Mouse (Mus musculus): ENCODE results near the gene Gid4. TPM values are rescaled to one million over a fixed set of nuclear protein-coding genes. Genes with fewer than 3 reads are reported as not detected.
A peak's percentile ranks its signal among the peaks of the same experiment; 100 is the strongest.

Gid4 gene
- polyA plus RNA-seq, 1 experiment from 2014 or later, result 25.8 TPM

DNA sequence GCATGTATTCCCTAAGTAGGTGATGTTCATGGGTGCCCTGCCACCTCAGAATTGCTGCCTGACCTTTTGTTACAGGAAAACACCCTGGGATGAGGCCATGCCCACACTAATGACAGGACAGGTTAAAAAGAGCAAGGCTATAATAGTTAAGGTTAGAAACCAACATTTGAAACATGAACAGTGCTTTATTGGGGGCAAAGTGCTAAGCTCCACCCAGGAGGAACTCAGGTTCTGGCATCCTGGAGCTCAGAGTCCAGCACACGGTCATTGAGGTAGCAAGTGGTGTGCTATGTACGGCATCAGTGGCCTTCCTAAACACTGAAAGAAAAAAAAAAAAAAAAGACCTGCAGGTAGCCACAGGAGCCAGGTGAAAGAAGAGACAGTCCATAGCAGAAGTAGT, 29.0 kb upstream of the Gid4 start:
- WGBS, result 98% methylated on average over 2 of the region's 2 CpGs
- H3K4me2 ChIP-seq (replicated peaks), result no peak overlapping the region
- no peak overlapping the region for H3K9ac ChIP-seq
- H3K9me3 ChIP-seq (ENCODE audit: control insufficient read depth, low read length), result no peaks in the 10 kb centered on the region
- no peak overlapping the region for H3K27ac ChIP-seq
- H3K4me1 ChIP-seq (replicated peaks; ENCODE audit: control insufficient read depth, insufficient read depth, low read length), result peaks cover 20% of the 10 kb centered on the region
- DNase-seq (ENCODE audit: low spot score) (no peak), ATAC-seq (ENCODE audit: low FRiP score) (no peak)
- H3K4me3 ChIP-seq (replicated peaks; ENCODE audit: low read length), result no peak overlapping the region
- H3K27me3 ChIP-seq (ENCODE audit: control insufficient read depth, insufficient read depth, low read length), result no peaks in the 10 kb centered on the region
- no peaks in the 10 kb centered on the region for H3K36me3 ChIP-seq (replicated peaks; ENCODE audit: control insufficient read depth, insufficient read depth)

DNA sequence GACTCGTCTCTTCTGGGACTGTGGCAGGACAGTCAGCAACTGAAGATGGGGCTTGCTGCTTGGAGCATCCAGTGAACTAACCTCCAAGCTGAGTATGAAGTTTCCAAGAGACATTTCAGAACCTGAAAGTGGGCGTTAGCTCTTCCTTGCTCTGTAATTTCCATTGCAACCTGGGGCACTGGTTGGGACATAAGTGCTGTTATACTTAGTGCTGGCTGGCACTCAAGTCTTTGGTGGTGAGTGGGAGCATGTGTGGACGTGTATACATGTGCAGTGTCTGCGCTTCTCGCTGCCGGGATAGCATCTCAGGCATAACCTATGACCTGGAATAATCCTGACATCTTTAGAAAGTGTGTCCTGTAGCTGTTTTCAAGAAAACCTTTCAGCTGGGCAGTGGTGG, 25.6 kb upstream of the Gid4 start:
- no peak for ATAC-seq (ENCODE audit: low FRiP score)
- 86% methylated on average over 6 of the region's 6 CpGs for WGBS
- Histone ChIP-seq H3K9me3 (ENCODE audit: control insufficient read depth, low read length) (no peaks in the 10 kb centered on the region), H3K9ac (no peak overlapping the region), H3K27me3 (ENCODE audit: control insufficient read depth, insufficient read depth, low read length) (no peaks in the 10 kb centered on the region), H3K27ac (no peak overlapping the region), H3K4me2 (replicated peaks) (no peak overlapping the region), H3K4me1 (replicated peaks; ENCODE audit: control insufficient read depth, insufficient read depth, low read length) (no peaks in the 10 kb centered on the region), H3K36me3 (replicated peaks; ENCODE audit: control insufficient read depth, insufficient read depth) (no peaks in the 10 kb centered on the region), H3K4me3 (replicated peaks; ENCODE audit: low read length) (no peak overlapping the region)
- DNase-seq (ENCODE audit: low spot score), result no peak

DNA sequence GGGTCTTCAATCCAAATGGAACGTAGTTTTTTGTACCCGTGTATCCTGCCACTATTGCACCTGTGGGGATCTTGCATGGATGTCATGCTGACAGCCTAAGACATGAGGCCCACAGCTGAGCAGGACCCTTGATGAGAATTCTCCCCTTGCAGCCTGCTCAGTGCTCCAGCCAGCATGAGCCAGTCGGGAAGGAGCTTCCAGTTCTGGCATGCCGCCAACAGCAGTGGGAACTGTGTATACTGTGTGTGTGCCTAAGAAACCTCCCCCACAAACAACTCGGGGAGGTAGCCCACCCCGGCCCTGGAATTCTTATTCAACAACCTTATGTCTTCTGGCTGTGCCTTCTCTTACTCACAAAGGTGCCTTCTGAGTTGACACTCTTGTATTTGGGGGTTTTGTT, 20.4 kb upstream of the Gid4 start:
- Histone ChIP-seq H3K27ac (no peak overlapping the region), H3K27me3 (ENCODE audit: control insufficient read depth, insufficient read depth, low read length) (no peaks in the 10 kb centered on the region), H3K4me1 (replicated peaks; ENCODE audit: control insufficient read depth, insufficient read depth, low read length) (no peaks in the 10 kb centered on the region), H3K4me3 (replicated peaks; ENCODE audit: low read length) (no peak overlapping the region), H3K36me3 (replicated peaks; ENCODE audit: control insufficient read depth, insufficient read depth) (peaks cover 17% of the 10 kb centered on the region), H3K4me2 (replicated peaks) (no peak overlapping the region), H3K9me3 (ENCODE audit: control insufficient read depth, low read length) (no peaks in the 10 kb centered on the region), H3K9ac (no peak overlapping the region)
- WGBS, result 64% methylated on average over 6 of the region's 6 CpGs
- DNase-seq (ENCODE audit: low spot score), result peak; percentile 40
- no peak for ATAC-seq (ENCODE audit: low FRiP score)

DNA sequence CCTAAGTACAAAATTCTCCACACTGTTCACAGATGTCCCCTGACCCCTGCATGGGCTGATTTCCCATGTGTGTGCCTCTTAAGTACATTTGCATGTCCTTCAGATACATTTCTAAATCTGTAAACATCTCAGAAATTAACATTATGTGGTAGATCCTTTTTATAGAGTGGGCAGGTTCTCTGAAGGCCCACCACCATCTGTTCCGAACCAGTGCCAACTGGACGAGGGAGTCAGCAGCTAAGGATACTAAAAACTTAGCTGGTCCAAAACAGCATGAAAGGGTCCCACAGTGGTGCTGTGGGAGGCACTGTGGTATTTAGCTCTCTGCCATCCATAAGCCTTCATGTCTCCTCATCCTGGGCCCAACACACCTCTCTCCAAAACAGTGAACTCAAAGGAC, 19.8 kb upstream of the Gid4 start:
- no peak for ATAC-seq (ENCODE audit: low FRiP score)
- DNase-seq (ENCODE audit: low spot score), result no peak
- no peak overlapping the region for H3K4me2 ChIP-seq (replicated peaks)
- no peak overlapping the region for H3K27ac ChIP-seq
- no peak overlapping the region for H3K9ac ChIP-seq
- no peak overlapping the region for H3K4me3 ChIP-seq (replicated peaks; ENCODE audit: low read length)
- H3K36me3 ChIP-seq (replicated peaks; ENCODE audit: control insufficient read depth, insufficient read depth), result peaks cover 22% of the 10 kb centered on the region
- no peaks in the 10 kb centered on the region for H3K4me1 ChIP-seq (replicated peaks; ENCODE audit: control insufficient read depth, insufficient read depth, low read length)
- no peaks in the 10 kb centered on the region for H3K27me3 ChIP-seq (ENCODE audit: control insufficient read depth, insufficient read depth, low read length)
- 88% methylated on average over 2 of the region's 2 CpGs for WGBS
- H3K9me3 ChIP-seq (ENCODE audit: control insufficient read depth, low read length), result no peaks in the 10 kb centered on the region

DNA sequence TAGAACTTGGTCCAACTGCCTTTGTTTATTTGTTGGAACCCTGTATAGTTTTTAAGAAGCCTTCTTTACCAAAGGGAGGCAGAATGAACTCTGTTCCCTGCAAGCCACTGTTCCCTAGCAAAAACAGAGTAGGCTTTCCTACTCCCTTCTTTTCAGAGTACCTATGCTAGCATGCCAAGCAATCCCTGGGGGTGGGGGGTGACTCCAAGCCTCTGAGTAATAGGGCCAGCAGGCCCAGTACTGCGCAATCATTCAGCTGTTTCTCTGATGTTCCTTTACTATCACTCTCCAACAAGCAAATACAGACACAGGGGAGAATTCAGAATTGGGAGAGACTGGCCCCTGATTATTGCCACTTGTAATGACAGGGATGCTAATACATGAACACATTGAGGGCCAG, 10.3 kb upstream of the Gid4 start:
- no peaks in the 10 kb centered on the region for H3K27me3 ChIP-seq (ENCODE audit: control insufficient read depth, insufficient read depth, low read length)
- H3K4me1 ChIP-seq (replicated peaks; ENCODE audit: control insufficient read depth, insufficient read depth, low read length), result no peaks in the 10 kb centered on the region
- DNase-seq (ENCODE audit: low spot score) (no peak), ATAC-seq (ENCODE audit: low FRiP score) (no peak)
- no peak overlapping the region for H3K27ac ChIP-seq
- H3K9me3 ChIP-seq (ENCODE audit: control insufficient read depth, low read length), result no peaks in the 10 kb centered on the region
- 100% methylated on average over 1 of the region's 1 CpGs for WGBS
- H3K36me3 ChIP-seq (replicated peaks; ENCODE audit: control insufficient read depth, insufficient read depth), result peaks cover 77% of the 10 kb centered on the region
- H3K9ac ChIP-seq, result no peak overlapping the region
- no peak overlapping the region for H3K4me2 ChIP-seq (replicated peaks)
- no peak overlapping the region for H3K4me3 ChIP-seq (replicated peaks; ENCODE audit: low read length)

DNA sequence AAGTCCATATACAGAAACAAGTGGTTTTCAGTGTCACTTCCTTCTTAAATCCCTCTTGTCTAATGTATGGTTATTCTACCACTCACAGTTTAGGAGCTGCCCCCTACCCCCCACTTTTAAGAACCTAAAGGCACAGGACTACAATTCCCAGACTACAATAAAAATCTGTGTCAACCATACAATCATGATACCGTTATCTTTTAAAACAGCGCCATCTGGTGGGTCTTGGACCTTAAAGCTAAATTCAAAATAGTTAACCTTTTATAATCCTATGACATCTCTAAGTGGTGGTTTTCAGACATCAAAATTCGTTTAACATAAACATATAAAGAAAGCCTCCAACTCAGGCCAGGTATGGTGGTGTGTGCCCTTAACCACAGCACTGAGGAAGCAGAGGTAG, 4.8 kb upstream of the Gid4 start:
- Histone ChIP-seq H3K27ac (no peak overlapping the region), H3K4me3 (replicated peaks; ENCODE audit: low read length) (no peak overlapping the region), H3K36me3 (replicated peaks; ENCODE audit: control insufficient read depth, insufficient read depth) (peaks cover 23% of the 10 kb centered on the region), H3K4me2 (replicated peaks) (no peak overlapping the region), H3K27me3 (ENCODE audit: control insufficient read depth, insufficient read depth, low read length) (no peaks in the 10 kb centered on the region), H3K9ac (0 out of 2 replicates have a peak overlapping the region, but pooled peaks have one; percentile 39), H3K4me1 (replicated peaks; ENCODE audit: control insufficient read depth, insufficient read depth, low read length) (peaks cover 13% of the 10 kb centered on the region), H3K9me3 (ENCODE audit: control insufficient read depth, low read length) (no peaks in the 10 kb centered on the region)
- DNase-seq (ENCODE audit: low spot score) (peak; percentile 95), ATAC-seq (ENCODE audit: low FRiP score) (no peak)
- WGBS, result 9% methylated on average over 3 of the region's 3 CpGs

DNA sequence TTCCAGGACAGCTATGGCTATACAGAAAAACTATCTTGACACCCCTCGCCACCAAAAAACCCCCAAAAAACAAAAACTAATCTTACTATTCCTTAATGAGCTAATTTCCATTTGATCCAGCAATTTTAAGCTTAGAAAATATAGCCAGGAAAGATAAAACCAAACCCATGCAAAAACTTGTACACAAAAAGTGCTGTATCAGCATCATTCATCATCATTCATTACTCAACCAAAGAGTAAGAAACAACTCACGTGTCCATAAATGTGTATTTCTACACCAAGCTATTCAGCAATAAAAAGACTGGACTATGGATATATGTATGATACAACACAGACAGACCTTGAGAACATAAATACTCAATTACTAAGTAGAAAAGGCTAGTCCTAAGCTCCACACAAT, 4.0 kb upstream of the Gid4 start:
- Histone ChIP-seq H3K4me2 (replicated peaks) (no peak overlapping the region), H3K4me1 (replicated peaks; ENCODE audit: control insufficient read depth, insufficient read depth, low read length) (peaks cover 13% of the 10 kb centered on the region), H3K9me3 (ENCODE audit: control insufficient read depth, low read length) (no peaks in the 10 kb centered on the region), H3K27me3 (ENCODE audit: control insufficient read depth, insufficient read depth, low read length) (no peaks in the 10 kb centered on the region), H3K27ac (no peak overlapping the region), H3K4me3 (replicated peaks; ENCODE audit: low read length) (no peak overlapping the region), H3K36me3 (replicated peaks; ENCODE audit: control insufficient read depth, insufficient read depth) (peaks cover 16% of the 10 kb centered on the region), H3K9ac (no peak overlapping the region)
- ATAC-seq (ENCODE audit: low FRiP score), result no peak
- DNase-seq (ENCODE audit: low spot score), result no peak
- 90% methylated on average over 2 of the region's 2 CpGs for WGBS

DNA sequence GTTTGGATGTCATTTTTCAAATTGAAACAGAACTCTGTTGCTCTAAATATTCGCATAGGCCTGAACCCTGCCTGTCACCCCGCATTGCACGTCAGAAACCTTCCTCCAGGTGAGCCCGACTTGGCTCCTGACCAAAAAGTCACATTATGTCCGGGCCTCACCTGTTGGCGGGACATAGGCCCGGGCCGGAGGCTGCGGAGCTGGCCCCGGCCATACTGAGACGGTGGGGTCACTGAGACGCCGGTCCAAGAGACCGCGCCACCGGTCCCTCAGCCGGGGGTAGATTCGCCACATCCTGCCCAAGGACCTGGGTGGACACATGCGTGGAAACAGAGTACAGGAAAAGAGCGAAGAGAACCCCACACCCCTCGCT, 369 bp upstream of the Gid4 start:
- Histone ChIP-seq H3K4me1 (replicated peaks; ENCODE audit: control insufficient read depth, insufficient read depth, low read length) (peaks cover 29% of the 10 kb centered on the region), H3K4me2 (replicated peaks) (peak overlapping the region; percentile 56), H3K9me3 (ENCODE audit: control insufficient read depth, low read length) (no peaks in the 10 kb centered on the region), H3K4me3 (replicated peaks; ENCODE audit: low read length) (peak overlapping the region; percentile 93), H3K27me3 (ENCODE audit: control insufficient read depth, insufficient read depth, low read length) (no peaks in the 10 kb centered on the region), H3K27ac (peak overlapping the region; percentile 77), H3K36me3 (replicated peaks; ENCODE audit: control insufficient read depth, insufficient read depth) (no peaks in the 10 kb centered on the region), H3K9ac (peak overlapping the region; percentile 77)
- no peak for DNase-seq (ENCODE audit: low spot score)
- under 1% methylated on average over 21 of the region's 21 CpGs for WGBS
- ATAC-seq (ENCODE audit: low FRiP score), result no peak; the same call in 1 of the 2 replicates

DNA sequence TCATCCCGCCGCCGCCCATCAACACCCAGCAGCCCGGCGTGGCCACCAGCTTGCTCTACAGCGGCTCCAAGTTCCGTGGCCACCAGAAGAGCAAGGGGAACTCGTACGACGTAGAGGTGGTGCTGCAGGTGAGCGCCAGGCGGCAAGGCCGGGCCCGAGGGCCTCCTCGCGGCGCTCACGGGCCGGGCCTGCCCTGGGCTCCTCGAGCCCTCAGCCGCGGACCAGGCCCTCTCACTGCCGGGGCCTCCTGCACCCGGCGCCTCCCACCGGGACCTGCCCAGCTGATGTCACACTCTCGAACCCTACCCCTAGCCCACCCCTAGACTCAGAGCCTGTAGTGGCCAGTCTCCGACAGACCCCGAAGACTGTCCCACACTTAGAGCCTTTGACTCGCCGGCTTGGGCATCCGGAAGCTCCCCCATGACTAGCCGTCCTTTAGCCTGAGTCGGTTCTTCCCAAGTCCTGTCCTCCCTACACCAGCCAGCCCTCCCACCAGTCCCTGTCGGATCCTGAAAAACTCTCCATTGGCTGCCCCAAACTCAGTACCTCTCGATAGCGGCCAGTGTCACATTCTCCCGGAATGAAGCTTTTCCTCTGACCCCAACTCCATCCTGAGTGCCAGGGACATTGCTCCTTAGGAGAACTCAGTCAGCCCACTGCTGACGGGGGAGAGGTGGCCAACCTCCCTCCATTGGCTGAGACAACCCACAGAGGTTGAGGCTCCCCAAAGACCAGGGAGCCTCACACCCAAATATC, 950 bp downstream of the Gid4 start, which contains the start of gene Atpaf2:
TSS of gene Atpaf2 (minus strand) at position 741 of the 756 bp plus-strand sequence.
- Histone ChIP-seq H3K9ac (peak within 1 kb of the TSS; percentile 89), H3K9me3 (ENCODE audit: control insufficient read depth, low read length) (no peaks in the 10 kb centered on the region), H3K4me1 (replicated peaks; ENCODE audit: control insufficient read depth, insufficient read depth, low read length) (peaks cover 29% of the 10 kb centered on the region), H3K4me2 (replicated peaks) (peak within 1 kb of the TSS; percentile 93), H3K36me3 (replicated peaks; ENCODE audit: control insufficient read depth, insufficient read depth) (no peaks in the 10 kb centered on the region), H3K4me3 (replicated peaks; ENCODE audit: low read length) (peak within 1 kb of the TSS; percentile 93), H3K27me3 (ENCODE audit: control insufficient read depth, insufficient read depth, low read length) (no peaks in the 10 kb centered on the region), H3K27ac (peak within 1 kb of the TSS; percentile 92)
- DNase-seq (ENCODE audit: low spot score), result no peak
- peak; percentile 28 for ATAC-seq (ENCODE audit: low FRiP score)
- under 1% methylated on average over 36 of the region's 39 CpGs for WGBS

DNA sequence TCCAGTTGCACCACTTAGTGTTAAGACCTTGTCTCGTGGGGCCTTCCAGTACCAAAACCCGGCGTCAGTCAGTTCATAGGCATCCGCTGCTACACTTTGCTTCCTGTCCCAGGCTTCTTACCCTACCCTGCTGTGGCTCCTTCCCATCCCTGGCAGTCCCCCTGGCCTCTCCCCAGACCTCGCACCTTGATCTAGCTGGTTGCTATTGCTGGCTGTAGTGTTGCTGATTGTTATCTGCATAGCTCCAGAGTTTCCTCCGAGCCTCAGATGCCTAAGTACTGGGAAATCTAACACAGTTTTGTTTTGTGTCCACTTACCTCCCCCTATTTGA, 1.5 kb downstream of the Gid4 start:
- no peak overlapping the region for H3K27ac ChIP-seq
- no peak for DNase-seq (ENCODE audit: low spot score)
- WGBS, result 35% methylated on average over 6 of the region's 6 CpGs

More for the DNA sequence above, 1.5 kb downstream of the Gid4 start:
- ATAC-seq (ENCODE audit: low FRiP score), result no peak
- Histone ChIP-seq H3K27me3 (ENCODE audit: control insufficient read depth, insufficient read depth, low read length) (no peaks in the 10 kb centered on the region), H3K4me3 (replicated peaks; ENCODE audit: low read length) (peak overlapping the region; percentile 93), H3K4me1 (replicated peaks; ENCODE audit: control insufficient read depth, insufficient read depth, low read length) (peaks cover 29% of the 10 kb centered on the region), H3K9ac (peak overlapping the region; percentile 89), H3K4me2 (replicated peaks) (peak overlapping the region; percentile 93), H3K36me3 (replicated peaks; ENCODE audit: control insufficient read depth, insufficient read depth) (no peaks in the 10 kb centered on the region), H3K9me3 (ENCODE audit: control insufficient read depth, low read length) (no peaks in the 10 kb centered on the region)

Measured in hindbrain, embryonic 14.5 days (tissue).